Mouse (Mus musculus): ENCODE data around the gene 4933411K16Rik.

Gene 4933411K16Rik

DNA sequence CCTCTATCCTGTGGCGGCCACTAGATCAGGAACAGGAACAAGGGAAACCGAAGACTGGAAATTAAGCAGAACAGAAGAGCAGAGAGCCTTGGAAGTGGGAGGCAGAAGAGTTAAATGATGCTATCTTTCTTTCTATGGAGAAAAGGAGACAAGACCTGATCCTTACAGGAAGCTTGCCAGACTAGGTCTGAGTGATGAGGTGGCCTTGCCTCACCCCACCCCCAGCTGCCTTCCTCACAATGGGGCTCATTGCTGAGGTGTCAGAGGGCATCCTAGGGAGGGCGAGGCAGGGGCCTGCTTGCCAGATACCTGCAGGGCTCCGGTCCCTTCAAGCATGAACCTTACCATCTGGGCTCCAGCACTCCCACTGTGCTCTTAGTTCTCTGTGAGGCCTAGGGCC is at the start of gene 4933411K16Rik:
TSS of gene 4933411K16Rik (plus strand) at position 301 of the 400 bp plus-strand sequence.
- DNase-seq (ENCODE audit: extremely low spot score, low spot score): no peak

DNA sequence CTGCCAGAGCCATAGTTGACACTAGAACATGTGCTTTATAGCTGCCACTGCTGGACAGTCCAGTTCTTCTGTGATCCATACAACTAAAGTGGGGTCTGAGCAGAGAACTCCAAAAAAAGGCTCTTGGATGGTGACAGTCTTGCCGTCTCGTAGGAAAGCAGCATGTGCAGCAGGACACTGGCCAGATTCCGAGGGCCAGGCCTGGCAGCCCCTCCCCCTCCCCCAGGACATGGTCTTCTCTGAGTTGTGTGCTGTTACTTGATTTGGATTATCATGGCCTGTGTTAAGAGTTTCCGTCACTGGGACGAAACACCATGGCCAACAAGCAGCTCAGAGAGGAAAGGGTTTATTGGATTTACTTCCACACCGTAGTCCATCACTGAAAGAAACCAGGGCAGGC is 47.8 kb upstream of the 4933411K16Rik start:
- DNase-seq (ENCODE audit: extremely low spot score, low spot score): no peak

DNA sequence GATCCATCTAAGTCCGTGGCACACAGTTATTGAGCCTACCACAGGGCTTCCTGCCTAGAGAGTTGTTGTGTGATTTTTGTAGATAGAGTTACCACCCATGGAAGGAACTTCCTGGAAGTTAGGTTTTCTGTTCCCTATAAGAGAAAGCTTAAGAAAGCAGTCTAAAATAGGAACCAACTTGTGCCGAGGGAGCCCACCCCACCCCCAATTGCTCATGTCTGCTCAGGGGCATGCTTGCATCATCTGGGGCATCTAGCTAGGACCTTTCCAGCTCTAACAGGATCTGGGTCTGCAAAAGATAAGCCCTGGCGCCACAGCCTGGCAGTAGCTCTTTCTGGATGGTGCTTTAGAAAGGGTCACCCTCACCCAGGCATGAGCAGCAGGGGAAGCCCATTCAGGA is 46.4 kb upstream of the 4933411K16Rik start:
- DNase-seq (ENCODE audit: extremely low spot score, low spot score): no peak

DNA sequence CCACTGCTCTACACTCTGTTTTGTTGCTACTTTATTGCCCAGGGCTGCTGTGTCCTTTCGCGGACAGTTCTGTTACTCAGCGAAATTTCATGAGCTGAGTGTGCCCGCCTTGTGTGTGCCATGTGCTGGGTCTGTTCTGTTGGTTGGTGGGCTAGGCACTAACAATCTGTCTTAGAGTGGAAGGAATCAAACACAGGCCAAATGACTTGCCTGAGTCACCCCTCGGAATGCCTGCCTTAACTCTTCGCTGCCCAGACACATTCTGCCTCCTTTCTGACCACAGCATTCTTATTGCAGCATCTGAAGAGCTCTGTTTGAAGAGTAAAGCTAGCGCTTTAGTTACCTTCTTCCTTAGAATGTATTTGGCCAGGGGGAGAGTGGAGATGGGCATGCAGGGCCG is 45.5 kb upstream of the 4933411K16Rik start:
- no peak for DNase-seq (ENCODE audit: extremely low spot score, low spot score)

DNA sequence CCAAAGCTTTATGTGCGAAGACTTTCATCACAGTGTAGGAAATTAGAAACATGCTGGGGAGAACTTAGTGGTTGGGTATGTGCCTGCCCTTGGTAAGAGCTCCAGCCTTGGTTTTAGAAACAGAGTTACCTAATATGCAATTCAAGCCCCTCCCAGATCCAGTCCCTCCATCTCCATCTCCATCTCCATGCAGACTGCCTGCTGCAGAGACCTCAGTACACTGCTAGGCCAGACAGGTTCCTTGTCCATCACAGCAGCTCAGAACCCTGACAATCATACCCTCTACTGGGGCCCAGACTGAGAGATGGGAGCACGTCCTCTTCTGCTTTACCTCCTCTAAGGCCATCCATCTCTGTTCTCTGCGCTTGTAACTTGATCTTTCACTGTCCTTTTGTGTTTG is 43.5 kb upstream of the 4933411K16Rik start:
- no peak for DNase-seq (ENCODE audit: extremely low spot score, low spot score)

DNA sequence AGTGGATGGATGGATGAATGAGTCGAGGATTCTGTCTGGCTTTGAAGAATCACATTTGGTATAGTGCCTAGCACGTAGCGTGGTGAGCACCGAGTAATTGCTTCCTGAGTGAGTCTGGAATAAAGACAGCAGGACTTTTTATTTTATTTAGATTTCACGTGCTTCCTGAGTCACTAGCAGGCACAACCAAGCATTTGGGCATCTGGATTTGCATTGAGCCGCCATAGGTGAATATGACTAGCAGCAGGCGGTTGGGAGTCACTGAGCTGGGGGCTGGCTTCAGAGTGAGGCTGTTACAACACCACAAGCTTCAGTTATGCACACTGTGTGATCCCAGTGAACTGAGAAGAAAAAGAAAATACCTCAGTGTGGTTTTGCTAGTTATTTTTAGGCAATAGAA is 43.0 kb upstream of the 4933411K16Rik start:
- DNase-seq (ENCODE audit: extremely low spot score, low spot score): no peak

DNA sequence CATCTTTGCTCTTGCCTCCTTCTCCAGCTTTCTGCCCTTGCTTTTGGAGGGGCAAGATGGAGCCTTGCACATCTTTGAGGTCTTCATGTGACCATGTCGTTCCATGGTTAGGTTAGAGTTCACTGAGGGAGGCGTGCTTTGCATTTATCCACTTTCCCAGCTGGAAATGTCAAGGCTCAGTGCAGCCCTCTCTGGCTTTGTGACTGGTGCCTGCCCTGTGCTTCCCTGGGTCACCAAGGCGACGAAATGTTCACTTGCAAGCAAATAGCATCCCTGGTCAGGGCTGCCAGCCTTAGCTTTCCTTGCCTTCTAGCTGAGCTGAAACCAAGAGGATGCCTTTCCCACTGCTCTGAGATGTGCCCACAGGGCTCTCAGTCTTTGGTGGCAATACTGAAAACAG is 41.6 kb upstream of the 4933411K16Rik start:
- DNase-seq (ENCODE audit: extremely low spot score, low spot score): no peak

DNA sequence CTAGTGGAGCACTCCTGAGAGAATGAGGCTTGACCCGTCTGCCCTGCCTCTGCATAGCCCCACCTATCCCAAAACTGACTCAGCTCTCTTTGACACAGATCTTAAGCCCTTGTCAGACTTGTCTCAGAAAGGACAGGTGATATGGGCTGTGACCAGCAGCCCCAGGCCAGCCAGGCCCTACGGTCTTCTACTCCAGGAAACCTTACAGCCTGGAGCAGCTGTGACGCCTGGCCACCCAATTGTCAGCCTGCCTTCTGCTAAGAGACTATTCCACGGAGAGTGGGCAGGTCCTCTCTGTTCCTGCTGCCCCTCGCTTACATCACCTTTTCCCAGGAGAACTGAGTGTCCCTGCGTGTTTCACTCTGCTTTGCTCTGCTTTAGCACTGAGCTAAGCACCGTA is 40.9 kb upstream of the 4933411K16Rik start:
- no peak for DNase-seq (ENCODE audit: extremely low spot score, low spot score)

DNA sequence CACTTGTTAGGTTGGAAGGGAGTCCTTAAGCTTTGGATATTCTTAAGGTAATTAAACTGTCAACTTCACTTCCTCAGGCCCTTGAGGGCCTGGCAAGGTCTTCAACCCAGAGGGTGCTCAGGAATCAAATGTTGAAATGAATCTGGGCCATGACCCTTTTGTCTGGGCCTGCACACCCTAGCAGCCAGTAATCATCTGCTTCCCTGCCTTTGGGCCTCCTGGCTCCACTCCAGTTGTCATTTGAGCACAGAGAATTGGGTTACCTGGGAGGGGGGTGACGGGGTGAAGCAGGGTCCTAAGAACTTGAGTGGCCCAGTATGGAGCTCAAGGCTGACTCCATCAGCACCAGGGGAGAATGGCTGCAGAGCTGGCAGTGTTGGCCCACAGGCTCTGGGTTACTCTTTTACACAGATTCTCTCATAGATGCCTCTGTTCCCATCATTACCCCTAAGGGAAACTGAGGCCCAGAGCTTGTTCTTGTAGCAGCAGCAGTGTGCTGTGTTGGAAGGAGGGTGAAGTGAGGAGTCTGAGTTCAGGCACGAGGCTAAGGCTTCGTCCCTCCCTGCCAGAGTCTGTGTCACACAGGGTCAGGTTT is 37.7 kb upstream of the 4933411K16Rik start:
- DNase-seq (ENCODE audit: extremely low spot score, low spot score): no peak

DNA sequence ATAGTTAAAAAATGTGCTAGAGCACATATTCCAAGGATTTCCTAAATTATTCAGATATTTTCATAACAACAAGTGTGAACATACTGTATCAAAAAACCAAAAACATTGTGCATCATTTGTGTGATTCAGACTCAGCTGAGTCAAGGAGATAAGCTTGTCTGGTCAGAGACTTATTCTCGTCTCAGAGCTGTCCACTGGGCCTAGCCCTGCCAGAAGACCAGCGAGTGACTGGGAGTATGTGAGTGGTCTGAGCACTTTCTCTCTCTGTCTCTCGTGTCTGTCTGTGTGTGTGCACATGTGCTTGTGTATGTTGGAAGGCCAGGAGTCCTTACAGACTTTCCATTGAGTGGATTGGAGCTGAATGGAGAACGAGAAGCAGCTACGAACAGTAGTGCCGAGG is 37.0 kb upstream of the 4933411K16Rik start:
- no peak for DNase-seq (ENCODE audit: extremely low spot score, low spot score)

DNA sequence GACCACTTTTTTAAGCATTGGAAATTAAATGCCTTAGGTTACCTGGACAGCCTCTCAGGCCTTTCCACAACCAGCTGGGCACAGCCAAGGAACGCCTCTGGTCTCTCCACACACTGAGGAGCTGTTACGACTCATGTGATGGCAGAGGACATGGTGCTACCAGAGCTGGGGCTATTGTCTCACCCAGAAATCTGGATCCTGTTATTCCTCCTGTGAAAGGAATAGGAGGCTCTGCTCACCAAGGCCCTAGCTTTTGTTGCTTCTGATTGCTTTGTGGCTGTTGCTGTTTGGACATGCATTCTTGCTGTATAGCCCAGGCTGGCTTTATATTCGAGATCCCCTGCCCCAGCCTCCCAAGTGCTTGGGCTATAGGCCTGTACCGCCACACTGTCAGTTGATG is 35.8 kb upstream of the 4933411K16Rik start:
- DNase-seq (ENCODE audit: extremely low spot score, low spot score): no peak

DNA sequence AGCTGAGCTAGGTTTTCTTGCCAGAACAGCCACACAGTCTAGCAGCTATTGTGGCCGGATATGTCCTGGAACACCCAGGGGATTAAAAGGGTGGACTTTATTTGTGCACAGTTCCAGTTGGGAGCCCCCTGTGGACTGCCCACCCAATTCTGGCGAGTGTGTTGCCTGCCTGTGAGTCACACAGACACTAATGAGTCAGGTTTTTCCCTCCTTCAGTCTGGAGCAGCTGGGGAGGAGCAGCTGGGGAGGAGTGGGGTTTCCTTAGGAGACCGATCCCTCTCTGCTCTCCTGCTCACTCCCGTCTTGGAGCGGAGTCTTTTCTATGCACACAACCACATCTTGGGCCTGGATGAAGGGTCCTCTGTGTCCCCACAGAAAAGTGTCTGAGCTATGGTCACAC is 35.2 kb upstream of the 4933411K16Rik start:
- no peak for DNase-seq (ENCODE audit: extremely low spot score, low spot score)

DNA sequence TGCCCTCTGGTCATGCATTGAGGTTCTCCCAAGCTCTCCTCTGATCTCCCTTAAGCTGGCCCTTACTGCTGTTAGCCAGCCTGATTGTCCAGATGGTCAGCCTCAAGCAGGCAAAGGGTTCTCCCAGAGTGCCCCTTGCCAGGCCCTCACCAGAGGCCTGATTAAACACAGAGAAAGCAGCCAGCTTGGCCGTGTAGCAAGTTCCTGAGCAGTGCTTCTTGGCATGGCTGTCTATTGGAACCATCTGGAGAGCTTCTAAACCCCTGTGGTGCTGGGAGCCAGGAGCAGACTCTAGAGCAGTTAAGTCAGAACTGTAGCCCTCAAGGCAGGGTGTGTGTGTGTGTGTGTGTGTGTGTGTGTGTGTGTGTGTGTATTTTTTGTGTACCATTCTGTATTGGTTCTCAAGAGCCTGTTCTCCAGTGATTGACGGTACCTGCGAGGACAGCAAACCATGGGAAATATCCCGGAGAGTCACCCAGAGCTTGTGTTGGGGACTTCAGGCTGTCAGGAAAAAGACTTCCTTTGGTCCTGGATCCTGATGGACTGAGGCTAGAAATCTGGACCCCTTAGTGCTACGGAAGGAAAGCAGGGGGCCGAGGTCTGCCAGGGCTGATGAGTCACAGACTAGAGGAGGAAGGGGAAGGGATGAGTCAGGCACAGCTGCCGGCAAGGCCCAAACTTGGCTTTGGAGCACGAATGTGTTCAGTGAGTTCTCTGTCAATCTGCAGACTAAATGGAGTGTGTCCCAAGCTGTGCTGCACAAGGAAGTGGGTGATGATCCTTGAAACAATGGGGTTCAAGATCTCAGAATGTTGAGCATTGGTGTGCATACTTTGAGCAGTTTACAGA is 34.4 kb upstream of the 4933411K16Rik start:
- no peak for DNase-seq (ENCODE audit: extremely low spot score, low spot score)

DNA sequence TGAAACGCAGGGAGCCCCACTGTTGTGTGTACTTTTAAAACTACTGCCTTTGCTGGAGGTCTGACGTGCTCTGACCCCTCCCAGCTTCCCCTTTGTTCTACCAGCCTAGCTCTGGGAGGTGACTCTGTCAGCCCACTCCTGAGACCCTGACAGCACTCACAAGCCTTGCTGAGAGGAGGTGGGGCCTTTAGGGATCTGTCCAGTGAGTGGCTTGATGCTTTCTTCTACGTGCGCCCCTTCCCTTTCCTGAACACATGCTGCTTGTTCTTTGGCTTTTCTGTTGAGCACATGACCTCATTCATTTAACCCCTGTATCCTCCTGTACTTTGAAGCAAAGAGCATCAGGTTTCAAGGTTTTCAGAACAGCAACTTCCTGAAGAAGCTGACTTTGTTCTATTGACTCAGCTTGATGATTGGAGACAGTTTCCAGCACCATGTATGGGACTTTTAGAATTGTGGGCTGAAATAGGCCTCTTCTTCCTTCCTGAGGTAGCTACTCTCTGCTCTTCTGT is 33.0 kb upstream of the 4933411K16Rik start:
- no peak for DNase-seq (ENCODE audit: extremely low spot score, low spot score)

DNA sequence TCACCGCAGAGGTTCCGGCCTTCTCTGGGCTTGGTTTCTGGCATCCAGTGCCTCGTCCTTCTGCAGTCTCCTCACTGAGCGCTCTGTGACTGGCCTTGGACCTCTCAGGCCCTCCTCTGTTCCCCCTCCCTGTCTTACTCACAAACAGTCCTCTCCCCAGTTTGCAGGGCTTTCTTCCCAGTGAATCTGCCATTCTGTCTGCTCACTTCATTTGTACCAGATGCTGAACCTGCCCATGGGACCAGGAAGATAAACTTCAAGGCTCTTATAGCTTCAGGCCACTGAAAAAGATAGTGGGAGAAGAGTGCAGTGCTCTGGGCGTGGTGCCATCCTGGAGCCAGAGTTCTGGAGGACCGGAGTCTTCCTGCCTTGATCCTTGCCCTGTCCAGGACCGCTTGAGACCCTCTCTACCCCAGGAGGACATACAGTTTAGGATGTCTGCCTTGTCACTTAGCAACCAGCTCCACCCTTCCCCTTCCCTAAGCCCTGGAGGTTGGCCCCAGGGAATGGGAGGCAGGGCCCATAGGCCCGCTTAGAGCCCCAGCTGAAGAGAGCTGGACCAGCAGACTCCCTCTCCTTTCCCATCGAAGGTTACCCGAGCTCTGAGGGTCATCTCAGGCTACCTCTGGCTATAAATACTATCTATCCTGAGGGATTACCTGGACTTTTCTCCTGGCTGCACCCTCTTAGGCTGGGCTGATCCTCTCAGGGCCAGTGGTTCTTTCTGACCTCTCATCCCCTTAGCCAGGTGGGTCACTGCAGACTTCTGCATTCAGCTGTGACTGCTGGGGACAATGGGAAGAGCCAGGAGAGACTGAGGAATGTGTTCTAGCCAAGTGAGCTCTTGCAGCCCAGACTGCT is 30.1 kb upstream of the 4933411K16Rik start:
- DNase-seq (ENCODE audit: extremely low spot score, low spot score): no peak

DNA sequence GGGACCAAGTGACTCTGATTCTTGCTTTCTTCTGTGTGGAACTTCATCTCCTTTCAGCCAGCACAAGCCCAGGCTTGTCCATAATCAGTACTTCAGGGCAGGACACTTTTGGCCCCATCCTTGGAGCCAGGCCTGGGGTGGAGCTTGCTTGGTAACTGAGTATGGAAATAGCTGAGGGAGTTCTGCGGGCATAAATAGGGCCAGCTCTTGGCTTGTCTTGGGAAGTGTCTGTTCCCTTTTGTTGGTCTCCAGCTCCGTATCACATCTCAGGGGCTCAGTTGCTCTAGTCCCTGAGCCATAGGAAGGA is 29.6 kb upstream of the 4933411K16Rik start:
- no peak for DNase-seq (ENCODE audit: extremely low spot score, low spot score)

DNA sequence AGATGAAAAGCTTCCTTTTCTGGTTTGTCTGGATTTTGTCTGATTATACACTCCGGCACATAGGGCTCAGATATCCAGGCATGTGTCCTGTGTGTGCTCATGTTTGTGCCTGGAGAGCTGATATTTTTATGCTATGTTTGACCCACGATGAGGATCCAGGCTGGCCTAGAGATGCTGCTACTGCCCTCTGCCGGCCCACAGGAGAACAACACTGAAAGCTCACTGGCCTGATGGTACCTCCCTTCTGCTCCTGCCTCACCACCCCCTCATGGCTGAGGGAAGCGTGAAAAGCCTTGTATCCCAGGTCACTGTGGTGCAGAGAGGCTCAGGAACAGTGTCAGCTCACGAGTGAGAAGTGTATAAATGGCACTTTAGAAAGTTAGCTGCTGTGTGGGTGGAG is 25.9 kb upstream of the 4933411K16Rik start:
- DNase-seq (ENCODE audit: extremely low spot score, low spot score): peak; percentile 78

DNA sequence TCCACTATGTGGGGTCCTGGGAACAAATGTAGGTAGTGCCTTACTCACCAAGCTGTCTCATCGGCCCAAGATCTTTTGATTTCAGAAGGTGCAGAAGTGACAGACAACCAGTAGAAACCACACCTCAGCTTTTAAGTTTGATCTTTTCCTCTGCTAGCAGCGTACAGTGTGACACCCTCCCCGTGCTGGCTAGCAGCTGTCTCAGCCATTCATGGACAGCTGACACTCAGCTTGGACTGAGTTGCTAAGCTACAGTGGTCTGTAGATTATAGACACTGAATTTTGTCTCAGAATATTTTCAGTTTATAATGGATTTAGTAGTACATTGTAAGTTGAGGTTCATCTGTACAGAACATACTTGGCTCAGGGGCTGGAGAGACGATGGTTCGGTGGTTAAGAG is 20.9 kb upstream of the 4933411K16Rik start:
- no peak for DNase-seq (ENCODE audit: extremely low spot score, low spot score)

DNA sequence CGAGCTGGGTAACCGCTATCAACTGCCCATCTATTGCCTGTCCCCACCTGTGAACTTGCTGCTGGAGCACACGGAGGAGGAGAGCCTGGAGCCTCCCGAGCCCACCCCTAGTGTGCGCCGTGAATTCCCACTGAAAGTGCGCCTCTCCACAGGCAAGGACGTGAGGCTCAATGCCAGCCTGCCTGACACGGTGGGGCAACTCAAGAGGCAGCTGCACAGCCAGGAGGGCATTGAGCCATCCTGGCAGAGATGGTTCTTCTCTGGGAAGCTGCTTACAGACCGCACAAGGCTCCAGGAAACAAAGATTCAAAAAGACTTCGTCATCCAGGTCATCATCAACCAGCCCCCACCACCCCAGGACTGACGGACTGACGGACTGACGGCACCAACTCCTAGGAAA is 18.4 kb upstream of the 4933411K16Rik start:
- no peak for DNase-seq (ENCODE audit: extremely low spot score, low spot score)

DNA sequence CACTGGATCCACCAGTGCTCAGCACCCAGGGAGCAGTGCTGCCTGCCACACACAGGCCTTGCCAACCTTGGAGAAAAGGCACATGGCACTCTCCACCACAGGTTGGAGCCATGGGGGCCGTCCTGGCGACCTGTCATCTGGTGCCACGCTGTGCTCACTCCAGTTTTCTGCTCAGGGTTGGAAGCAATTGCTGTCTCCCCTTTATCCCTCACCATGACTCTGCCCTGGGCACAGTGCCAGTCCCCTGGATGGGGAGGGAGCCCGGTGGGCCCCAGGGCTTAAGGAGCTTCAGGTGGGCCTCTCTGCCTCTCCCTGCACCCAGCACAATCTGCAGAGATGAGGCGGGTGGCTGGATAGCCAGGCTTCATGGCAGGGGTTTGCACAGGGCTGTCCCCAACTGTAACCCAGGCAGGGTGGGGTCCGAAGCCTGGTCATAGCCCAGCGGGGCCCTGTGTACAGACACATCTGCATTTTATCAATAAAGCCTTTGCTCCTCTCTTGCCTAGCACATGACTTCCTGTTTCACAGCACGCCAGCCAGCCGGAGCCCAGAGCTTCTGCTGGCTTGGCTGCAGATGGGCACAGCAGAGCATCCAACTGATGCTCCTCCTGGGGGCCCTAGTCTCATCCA is 17.8 kb upstream of the 4933411K16Rik start:
- DNase-seq (ENCODE audit: extremely low spot score, low spot score): no peak

DNA sequence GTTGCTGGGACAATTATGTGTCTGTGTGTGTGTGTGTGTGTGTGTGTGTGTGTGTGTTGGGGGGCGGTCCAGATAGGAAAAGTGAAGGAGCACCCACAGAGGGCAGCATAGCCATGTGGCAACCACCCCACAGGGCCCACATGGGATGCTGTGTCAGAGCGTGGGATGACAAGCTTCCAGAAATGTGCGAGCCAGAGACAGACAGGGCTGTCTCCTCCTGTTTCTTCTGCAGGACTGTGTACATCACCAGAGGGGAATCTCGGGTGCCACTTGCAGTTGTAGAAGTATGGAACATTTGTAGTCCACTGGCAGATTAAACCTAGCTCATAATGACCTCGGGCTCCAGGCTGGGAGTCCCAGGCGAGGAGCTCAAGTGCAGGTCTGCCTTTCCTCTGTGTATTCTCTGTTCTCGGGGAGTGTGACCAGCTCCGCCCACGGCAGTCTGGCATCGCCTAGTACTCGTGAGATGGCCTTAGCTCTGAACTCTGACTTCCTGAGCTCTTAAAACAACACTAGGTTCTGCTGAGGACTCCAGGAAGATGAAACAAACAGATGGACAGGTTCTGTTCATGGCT is 17.1 kb upstream of the 4933411K16Rik start:
- no peak for DNase-seq (ENCODE audit: extremely low spot score, low spot score)
